12 mouse cellular contexts compared by ENCODE assay signal in the genomic region with DNA sequence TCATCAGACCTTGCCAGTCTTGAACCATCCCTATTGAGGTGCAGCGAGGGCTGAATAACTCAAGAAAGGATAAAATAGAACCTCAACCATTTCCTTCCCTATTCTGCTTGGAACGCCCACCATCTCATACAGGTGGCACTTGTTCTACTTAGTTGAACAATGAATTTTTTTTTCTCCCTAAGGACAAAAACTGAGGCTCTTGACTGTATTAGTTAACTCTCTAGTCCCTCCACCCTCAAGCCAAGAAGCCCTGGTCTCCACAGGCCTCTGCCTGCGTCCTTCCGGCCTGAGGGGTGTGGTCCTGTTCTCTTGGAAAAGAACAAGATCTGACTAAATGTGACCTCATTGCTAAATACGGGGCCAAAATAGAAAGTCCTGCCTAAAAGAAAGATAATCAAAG. TPM values are rescaled to one million over a fixed set of nuclear protein-coding genes. Genes with fewer than 3 reads are reported as not detected.
A peak's percentile ranks its signal among the peaks of the same experiment; 100 is the strongest.
DNase-seq lines count a peak whose midpoint lies in the region; ATAC-seq lines count a peak whose summit lies in the region.
"Had no signal": no experiment of that assay in that cellular context is flagged by ENCODE, and none has a peak within 500 bp of the region (broad histone marks: within the 10 kb centered on the region; RNA-seq: fewer than 3 reads in every experiment).

No protein-coding gene starts in this region.

- no peaks in the 10 kb centered on the region for H3K36me3 ChIP-seq in midbrain, embryonic 13.5 days
- H3K36me3 ChIP-seq: kidney, embryonic 15.5 days had no signal

- 0 out of 2 replicates have a peak, but pooled peaks have one; percentile 27 for ATAC-seq in megakaryocyte, adult 5-6 weeks (ENCODE audit: poor library complexity, severe bottlenecking)
- ATAC-seq in midbrain, embryonic 13.5 days, result no peak
- ATAC-seq: forebrain, embryonic 16.5 days had no signal

- no peak overlapping the region for H3K4me2 ChIP-seq in midbrain, embryonic 13.5 days (replicated peaks)
- H3K4me2 ChIP-seq: kidney, embryonic 15.5 days; liver, embryonic 11.5 days had no signal

- no peak overlapping the region for H3K27ac ChIP-seq in midbrain, embryonic 13.5 days
- H3K27ac ChIP-seq: kidney, embryonic 15.5 days had no signal

- H3K9me3 ChIP-seq in midbrain, embryonic 13.5 days, result no peaks in the 10 kb centered on the region
- H3K9me3 ChIP-seq: kidney, embryonic 15.5 days had no signal

- peaks cover 2% of the 10 kb centered on the region for H3K4me1 ChIP-seq in midbrain, embryonic 13.5 days (replicated peaks)

- no peak overlapping the region for H3K9ac ChIP-seq in midbrain, embryonic 13.5 days (replicated peaks)
- H3K9ac ChIP-seq: kidney, embryonic 15.5 days had no signal

- 94% methylated on average over 5 of the region's 5 CpGs for WGBS in midbrain, embryonic 13.5 days

- H3K4me3 ChIP-seq in midbrain, embryonic 13.5 days (replicated peaks), result no peak overlapping the region
- H3K4me3 ChIP-seq: kidney, embryonic 15.5 days had no signal

- peak; percentile 53 to 72 for DNase-seq in lung, adult 18-20 months
- no peak for DNase-seq in lung, postnatal 4 days
- peak; percentile 29 for DNase-seq in ZHBTc4 (ENCODE audit: low read depth, low spot score)
- peak; percentile 68 to 72 for DNase-seq in heart, adult 9 months (ENCODE audit: low spot score in 2 of 2)
- no peak for DNase-seq in retina, embryonic 14.5 days (ENCODE audit: low spot score)
- no peak for DNase-seq in kidney, postnatal 36 days
- DNase-seq: cerebellum, adult 2 months had no signal

- no peaks in the 10 kb centered on the region for H3K27me3 ChIP-seq in midbrain, embryonic 13.5 days
- H3K27me3 ChIP-seq: kidney, embryonic 15.5 days had no signal

RNA-seq across cellular contexts. Expression of a gene that starts 48.4 kb away (rescaled TPM):
- total RNA-seq in megakaryocyte, adult 5-6 weeks (2015), result 103 and 104 TPM in 2 replicates
- total RNA-seq in megakaryocyte, adult 5-6 weeks (2017), result 94.7 and 107 TPM in 2 replicates
- 3.0 and 3.1 TPM in 2 replicates for polyA plus RNA-seq in midbrain, embryonic 13.5 days (2015; fragmentation: Nextera tagmentation; extraction: Ambion mirVana)

Comparison
In these comparisons a context has a peak if more than half of its experiments do, and no peak if none do; other contexts are left out.
1. DNase-seq: peak in lung, adult 18-20 months (2 of 2), ZHBTc4 (single experiment) and heart, adult 9 months (2 of 2); none in lung, postnatal 4 days (0 of 2), retina, embryonic 14.5 days (single experiment) and kidney, postnatal 36 days (0 of 2).